Mouse (Mus musculus) testis, adult 10 weeks (tissue): Measurements from ENCODE around the gene Hist1h2bf. TPM values are rescaled to one million over a fixed set of nuclear protein-coding genes. Genes with fewer than 3 reads are reported as not detected.

Experiments
- polyA plus RNA-seq: library from polyadenylated mRNA; stranded (reverse); fragments of 350-450 nt; fragmentation: Illumina TruSeq; extraction: RNeasy Lipid Tissue Mini Kit (QIAGEN cat#74804); gene quantifications from one replicate; pipeline ENCODE4 v1.2.3, GENCODE M21; 2014; ENCODE audit warnings: low read depth, low replicate concordance

The Hist1h2bf gene
- polyA plus RNA-seq = not detected

DNA sequence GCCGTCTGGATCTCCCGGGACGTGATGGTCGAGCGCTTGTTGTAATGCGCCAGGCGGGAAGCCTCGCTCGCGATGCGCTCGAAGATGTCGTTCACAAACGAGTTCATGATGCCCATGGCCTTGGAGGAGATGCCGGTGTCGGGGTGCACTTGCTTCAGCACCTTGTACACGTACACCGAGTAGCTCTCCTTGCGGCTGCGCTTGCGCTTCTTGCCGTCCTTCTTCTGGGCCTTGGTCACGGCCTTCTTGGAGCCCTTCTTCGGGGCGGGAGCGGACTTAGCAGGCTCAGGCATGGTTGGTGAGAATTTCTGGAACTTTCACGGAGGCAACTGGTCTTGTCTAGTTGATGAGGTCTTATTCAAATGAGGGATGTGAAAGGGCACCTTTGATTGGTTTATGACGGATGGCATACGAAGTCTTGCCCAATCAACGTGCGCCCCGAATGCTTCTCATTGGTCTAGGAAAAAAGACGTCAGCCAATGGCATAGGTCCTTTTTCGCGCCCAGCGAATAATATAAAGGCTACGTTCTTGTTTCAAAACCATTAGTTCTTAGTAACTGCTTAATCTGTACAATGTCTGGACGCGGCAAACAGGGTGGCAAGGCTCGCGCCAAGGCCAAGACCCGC is at the start of gene Hist1h2bf, which contains the start of gene Hist1h2ad:
Gene Hist1h2bf (minus strand): TSS at position 299 of the 627 bp plus-strand sequence.
Gene Hist1h2ad (plus strand): TSS at position 484 of the 627 bp plus-strand sequence.

DNA sequence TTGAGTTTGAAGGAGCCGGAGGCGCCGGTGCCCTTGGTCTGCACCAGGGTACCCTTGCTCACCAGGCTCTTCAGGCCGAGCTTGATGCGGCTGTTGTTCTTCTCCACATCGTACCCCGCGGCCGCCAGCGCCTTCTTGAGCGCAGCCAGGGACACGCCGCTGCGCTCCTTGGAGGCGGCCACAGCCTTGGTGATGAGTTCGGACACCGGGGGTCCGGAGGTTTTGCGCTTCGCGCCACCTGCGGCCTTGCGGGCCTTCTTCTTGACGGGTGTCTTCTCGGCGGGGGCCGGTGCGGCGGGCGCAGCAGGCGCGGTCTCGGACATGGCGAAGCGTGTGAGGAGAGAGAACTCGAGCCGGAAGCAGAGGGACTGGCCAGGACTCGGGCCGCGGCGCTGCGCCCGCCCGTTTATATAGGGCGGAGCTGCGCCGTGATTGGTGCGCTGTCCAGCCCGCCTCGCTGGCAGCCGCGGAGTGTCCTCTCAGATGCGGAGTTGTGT is 48.2 kb upstream of the Hist1h2bf start, which contains the start of gene Hist1h1e:
Gene Hist1h1e (minus strand): TSS at position 384 of the 497 bp plus-strand sequence.

DNA sequence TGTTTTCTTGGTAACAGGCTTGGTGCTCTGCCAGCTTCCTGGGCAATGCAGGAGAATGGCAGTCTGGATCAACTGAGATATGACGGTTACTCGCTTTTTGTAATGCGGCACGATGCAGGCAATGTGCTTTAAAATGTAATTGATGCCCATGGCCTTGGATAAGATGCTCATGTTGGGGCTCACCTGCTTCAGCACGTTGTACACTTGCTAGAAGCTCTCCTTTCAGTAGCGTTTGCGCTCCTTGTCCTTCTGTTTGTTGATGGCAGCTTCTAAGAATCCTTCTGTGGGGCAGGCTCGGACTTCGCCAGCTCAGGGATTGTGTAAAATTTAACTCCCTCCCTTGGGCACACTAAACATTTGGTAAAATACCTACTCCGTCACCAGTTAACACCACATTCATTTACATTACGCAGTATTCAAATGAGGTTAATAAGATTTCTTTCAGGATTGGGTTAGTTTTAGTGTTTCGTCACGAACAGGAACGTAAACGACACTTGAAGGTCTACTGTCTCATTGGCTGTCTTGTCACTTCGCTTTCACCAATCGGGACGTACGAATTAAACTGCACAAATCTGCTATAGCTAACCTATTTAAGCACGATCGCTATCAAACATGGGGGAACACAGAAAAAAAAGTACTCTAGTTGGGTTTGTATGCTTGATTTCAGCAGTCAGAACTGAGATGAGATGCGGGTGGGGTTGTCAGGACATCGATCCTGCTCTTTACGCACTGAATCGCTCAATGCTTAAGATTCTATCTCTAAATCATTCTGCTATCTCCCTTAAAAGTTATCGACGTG is 46.9 kb upstream of the Hist1h2bf start, which contains the start of gene Hist1h2be:
Gene Hist1h2be (minus strand): TSS at position 392 of the 799 bp plus-strand sequence.

DNA sequence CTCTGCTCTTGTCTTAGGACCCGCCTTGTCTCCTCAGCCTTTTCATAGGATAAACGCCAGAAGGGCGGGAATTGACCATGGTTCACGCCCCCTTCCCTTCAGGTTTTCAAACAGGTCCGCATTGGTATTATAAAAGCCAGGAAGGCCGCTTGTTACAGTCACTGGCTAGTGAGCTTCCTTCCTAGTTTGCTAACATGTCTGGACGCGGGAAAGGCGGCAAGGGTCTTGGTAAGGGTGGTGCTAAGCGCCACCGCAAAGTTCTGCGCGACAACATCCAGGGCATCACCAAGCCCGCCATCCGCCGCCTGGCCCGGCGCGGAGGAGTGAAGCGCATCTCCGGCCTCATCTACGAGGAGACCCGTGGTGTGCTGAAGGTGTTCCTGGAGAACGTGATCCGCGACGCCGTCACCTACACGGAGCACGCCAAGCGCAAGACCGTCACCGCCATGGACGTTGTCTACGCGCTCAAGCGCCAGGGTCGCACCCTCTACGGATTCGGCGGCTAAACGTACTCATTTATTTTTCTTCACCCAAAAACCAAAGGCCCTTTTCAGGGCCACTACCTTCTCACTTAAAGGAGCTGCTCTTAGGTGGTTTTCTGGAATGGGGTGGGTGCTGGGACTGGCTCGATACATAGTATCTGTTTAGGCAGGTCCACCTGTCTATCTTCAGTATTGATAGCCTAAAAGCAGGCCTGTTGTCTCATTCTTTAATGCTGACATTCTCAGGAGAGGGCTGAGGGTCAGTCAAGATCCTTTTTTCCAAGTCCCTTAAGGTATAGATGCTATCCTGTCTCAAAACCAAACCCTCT is 7.6 kb upstream of the Hist1h2bf start, which contains the start of gene Hist1h4d:
Gene Hist1h4d (plus strand): TSS at position 191 of the 811 bp plus-strand sequence.

GRCm38 (mm10) chr13:23575271-23575851 is 1.4 kb upstream of the Hist1h2bf start, which contains the start of gene Hist1h3d:
Hist1h3d (plus strand) TSS chr13:23575763.

GRCm38 (mm10) chr13:23571022-23571503 is 2.9 kb downstream of the Hist1h2bf start, which contains the start of the genes Hist1h2ae and Hist1h2bg:
Hist1h2ae (minus strand) TSS chr13:23571220.
Hist1h2bg (plus strand) TSS chr13:23571396.

DNA sequence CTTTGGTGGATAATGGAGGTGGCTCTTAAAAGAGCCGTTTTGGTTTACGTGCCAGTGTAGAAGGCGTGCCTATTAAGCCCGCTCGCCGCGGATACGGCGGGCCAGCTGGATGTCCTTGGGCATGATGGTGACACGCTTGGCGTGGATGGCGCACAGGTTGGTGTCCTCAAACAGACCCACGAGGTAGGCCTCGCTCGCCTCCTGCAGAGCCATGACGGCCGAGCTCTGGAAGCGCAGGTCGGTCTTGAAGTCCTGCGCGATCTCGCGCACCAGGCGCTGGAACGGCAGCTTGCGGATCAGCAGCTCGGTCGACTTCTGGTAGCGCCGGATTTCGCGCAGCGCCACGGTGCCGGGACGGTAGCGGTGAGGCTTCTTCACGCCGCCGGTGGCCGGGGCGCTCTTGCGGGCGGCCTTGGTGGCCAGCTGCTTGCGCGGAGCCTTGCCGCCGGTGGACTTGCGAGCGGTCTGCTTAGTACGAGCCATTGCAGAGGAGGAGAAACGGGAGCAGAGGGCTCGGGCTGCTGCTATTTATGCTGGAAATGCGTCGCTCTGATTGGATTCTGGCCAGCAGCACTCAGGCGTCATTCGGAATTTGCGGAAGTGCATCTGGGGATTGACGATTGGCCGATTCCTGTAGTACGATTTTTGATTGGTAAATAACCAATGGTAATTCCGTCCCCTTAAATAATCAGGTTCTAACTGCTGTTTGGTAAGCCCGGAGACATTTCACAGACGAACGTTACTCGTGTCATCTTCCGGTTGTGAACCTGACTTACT is 11.9 kb downstream of the Hist1h2bf start, which contains the start of gene Hist1h3e:
Gene Hist1h3e (minus strand): TSS at position 487 of the 777 bp plus-strand sequence.

GRCm38 (mm10) chr13:23552962-23553361 is 21.0 kb downstream of the Hist1h2bf start, which contains the start of gene Hist1h1d:
Hist1h1d (plus strand) TSS chr13:23553262.

GRCm38 (mm10) chr13:23551146-23551834 is 22.7 kb downstream of the Hist1h2bf start, which contains the start of gene Hist1h4f:
Hist1h4f (minus strand) TSS chr13:23551648.

GRCm38 (mm10) chr13:23543965-23544786 is 29.8 kb downstream of the Hist1h2bf start, which contains the start of gene Hist1h3f:
Hist1h3f (plus strand) TSS chr13:23544052.

DNA sequence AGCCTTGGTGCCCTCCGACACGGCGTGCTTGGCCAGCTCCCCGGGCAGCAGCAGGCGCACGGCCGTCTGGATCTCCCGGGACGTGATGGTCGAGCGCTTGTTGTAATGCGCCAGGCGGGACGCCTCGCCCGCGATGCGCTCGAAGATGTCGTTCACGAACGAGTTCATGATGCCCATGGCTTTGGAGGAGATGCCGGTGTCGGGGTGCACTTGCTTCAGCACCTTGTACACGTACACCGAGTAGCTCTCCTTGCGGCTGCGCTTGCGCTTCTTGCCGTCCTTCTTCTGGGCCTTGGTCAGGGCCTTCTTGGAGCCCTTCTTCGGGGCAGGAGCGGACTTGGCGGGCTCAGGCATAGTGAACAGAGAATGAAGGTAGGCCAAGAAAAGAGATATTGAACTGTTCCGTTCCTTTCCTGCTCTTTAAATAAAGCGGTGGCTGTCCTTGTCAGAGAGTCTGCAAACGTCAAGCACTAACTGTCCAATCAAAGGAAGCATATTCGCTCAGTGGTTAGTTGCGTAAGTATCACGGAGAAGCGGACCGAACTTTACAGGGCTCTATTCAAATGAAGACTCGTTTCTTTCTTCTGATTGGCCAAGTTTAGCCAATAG is 30.9 kb downstream of the Hist1h2bf start, which contains the start of gene Hist1h2bh:
Gene Hist1h2bh (minus strand): TSS at position 394 of the 609 bp plus-strand sequence.

GRCm38 (mm10) chr13:23535137-23536075 is 38.6 kb downstream of the Hist1h2bf start, which contains the start of gene Hist1h3g:
Hist1h3g (plus strand) TSS chr13:23535422.

GRCm38 (mm10) chr13:23533560-23534367 is 40.2 kb downstream of the Hist1h2bf start, which contains the start of gene Hist1h2af:
Hist1h2af (plus strand) TSS chr13:23533906.

GRCm38 (mm10) chr13:23530901-23531875 is 42.8 kb downstream of the Hist1h2bf start, which contains the start of gene Hist1h4h:
Hist1h4h (plus strand) TSS chr13:23531050.

